Mouse (Mus musculus): ENCODE measurements around the gene Insl5. TPM values are rescaled to one million over a fixed set of nuclear protein-coding genes. Genes with fewer than 3 reads are reported as not detected.

Gene Insl5
- polyA plus RNA-seq, 1 experiment, result not detected

DNA sequence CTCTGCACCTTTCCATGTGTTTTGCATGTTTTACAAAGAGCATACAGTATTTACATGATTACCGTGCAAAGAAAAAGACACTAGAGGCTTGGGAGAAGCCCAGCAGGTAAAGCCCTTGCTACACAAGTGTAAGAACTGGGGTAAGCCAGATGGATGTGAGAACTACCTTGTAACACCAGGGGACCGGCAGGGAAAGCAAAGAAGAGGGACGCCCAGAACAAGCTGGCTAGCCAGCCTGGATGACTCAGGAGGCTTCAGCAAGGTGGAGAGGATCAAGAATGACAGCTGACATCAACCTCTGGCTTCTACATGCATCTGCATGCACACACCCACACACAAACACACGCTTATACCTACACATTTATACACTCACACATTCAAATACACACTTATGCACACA is 36.6 kb downstream of the Insl5 start:
- H3K4me3 ChIP-seq (ENCODE audit: low read depth, low read length), result no peak overlapping the region
- H3K27me3 ChIP-seq (ENCODE audit: control insufficient read depth, insufficient read depth, low read length), result no peaks in the 10 kb centered on the region
- no peak overlapping the region for H3K27ac ChIP-seq (ENCODE audit: insufficient read depth, low read depth, low read length)
- H3K4me1 ChIP-seq (ENCODE audit: control insufficient read depth, insufficient read depth, insufficient read length, low read length), result no peaks in the 10 kb centered on the region
- WGBS, result 76% methylated on average over 4 of the region's 4 CpGs
- no peaks in the 10 kb centered on the region for H3K36me3 ChIP-seq (ENCODE audit: control insufficient read depth, insufficient read depth, low read length)
- TF ChIP-seq POLR2A (IDR thresholded peaks at IDR 0.05; ENCODE audit: low read depth, low read length), result no peak
- TF ChIP-seq CTCF (IDR thresholded peaks at IDR 0.05; ENCODE audit: extremely low read depth, insufficient read length, insufficient replicate concordance, low read depth, low read length), result no peak

DNA sequence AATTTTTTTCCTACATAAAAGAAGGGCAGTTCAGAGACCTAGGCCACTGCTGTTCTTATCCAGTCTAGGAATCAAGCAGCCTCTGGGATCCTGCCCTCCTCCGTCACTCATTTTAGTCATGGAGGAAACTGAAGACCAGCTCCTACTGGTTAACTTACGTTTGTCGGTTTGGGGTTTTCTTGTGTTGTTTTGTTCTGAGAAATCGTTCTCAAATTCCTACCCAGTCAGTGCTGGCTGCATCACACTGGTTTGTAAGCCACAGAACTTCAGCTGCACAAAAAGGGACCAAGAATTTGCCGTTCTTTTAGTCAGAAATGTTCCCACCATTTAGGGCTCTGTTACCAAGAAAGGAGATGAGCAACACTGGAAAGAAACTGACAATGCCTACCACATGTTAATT is 37.3 kb downstream of the Insl5 start:
- WGBS, result 77% methylated on average over 5 of the region's 5 CpGs
- Histone ChIP-seq H3K27me3 (ENCODE audit: control insufficient read depth, insufficient read depth, low read length) (no peaks in the 10 kb centered on the region), H3K4me1 (ENCODE audit: control insufficient read depth, insufficient read depth, insufficient read length, low read length) (no peaks in the 10 kb centered on the region), H3K27ac (ENCODE audit: insufficient read depth, low read depth, low read length) (no peak overlapping the region), H3K36me3 (ENCODE audit: control insufficient read depth, insufficient read depth, low read length) (no peaks in the 10 kb centered on the region), H3K4me3 (ENCODE audit: low read depth, low read length) (no peak overlapping the region)
- TF ChIP-seq CTCF (IDR thresholded peaks at IDR 0.05; ENCODE audit: extremely low read depth, insufficient read length, insufficient replicate concordance, low read depth, low read length), result no peak
- TF ChIP-seq POLR2A (IDR thresholded peaks at IDR 0.05; ENCODE audit: low read depth, low read length), result no peak

DNA sequence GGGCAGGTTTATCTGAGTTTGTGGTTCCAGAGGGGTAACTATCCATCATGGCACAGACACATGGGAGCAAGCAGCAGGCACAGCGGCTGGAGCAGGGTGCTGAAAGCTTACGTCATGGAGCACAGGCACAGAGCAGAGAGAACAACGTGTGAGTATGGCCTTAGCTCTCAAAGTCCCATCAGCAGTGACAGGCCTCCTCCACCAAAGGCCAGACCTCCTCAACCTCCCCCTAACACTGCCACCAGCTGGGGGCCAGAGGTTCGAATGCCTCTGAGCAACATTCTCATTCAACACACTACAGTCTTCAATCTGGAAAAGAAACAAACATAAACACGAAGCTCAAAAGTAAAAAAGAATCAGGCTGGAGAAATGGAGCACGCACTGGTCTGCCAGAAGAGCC is 38.1 kb downstream of the Insl5 start:
- WGBS, result 77% methylated on average over 6 of the region's 6 CpGs
- no peak for TF ChIP-seq POLR2A (IDR thresholded peaks at IDR 0.05; ENCODE audit: low read depth, low read length)
- no peak for TF ChIP-seq CTCF (IDR thresholded peaks at IDR 0.05; ENCODE audit: extremely low read depth, insufficient read length, insufficient replicate concordance, low read depth, low read length)
- Histone ChIP-seq H3K4me1 (ENCODE audit: control insufficient read depth, insufficient read depth, insufficient read length, low read length) (no peaks in the 10 kb centered on the region), H3K27ac (ENCODE audit: insufficient read depth, low read depth, low read length) (no peak overlapping the region), H3K36me3 (ENCODE audit: control insufficient read depth, insufficient read depth, low read length) (no peaks in the 10 kb centered on the region), H3K27me3 (ENCODE audit: control insufficient read depth, insufficient read depth, low read length) (no peaks in the 10 kb centered on the region), H3K4me3 (ENCODE audit: low read depth, low read length) (no peak overlapping the region)

DNA sequence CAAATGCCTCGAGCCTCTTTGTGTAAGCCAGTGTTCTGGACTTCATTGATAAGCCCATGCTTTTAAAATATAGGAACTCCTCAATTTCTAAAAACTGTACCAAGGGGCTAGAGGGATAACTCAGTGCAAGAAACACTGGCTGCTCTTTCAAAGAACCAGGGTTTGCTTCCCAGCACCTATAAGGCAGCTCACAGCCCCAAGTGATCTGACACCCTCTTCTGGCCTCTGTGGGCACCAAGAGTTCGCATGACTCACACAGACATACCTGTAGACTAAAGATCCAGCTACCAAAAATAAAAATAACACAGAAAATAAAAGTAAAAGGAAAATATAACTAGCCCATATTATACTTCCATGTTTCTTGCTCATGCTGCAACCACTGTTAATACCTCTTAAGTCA is 38.9 kb downstream of the Insl5 start:
- no peak for TF ChIP-seq POLR2A (IDR thresholded peaks at IDR 0.05; ENCODE audit: low read depth, low read length)
- no peak for TF ChIP-seq CTCF (IDR thresholded peaks at IDR 0.05; ENCODE audit: extremely low read depth, insufficient read length, insufficient replicate concordance, low read depth, low read length)
- Histone ChIP-seq H3K27me3 (ENCODE audit: control insufficient read depth, insufficient read depth, low read length) (no peaks in the 10 kb centered on the region), H3K36me3 (ENCODE audit: control insufficient read depth, insufficient read depth, low read length) (no peaks in the 10 kb centered on the region), H3K4me3 (ENCODE audit: low read depth, low read length) (no peak overlapping the region), H3K27ac (ENCODE audit: insufficient read depth, low read depth, low read length) (no peak overlapping the region), H3K4me1 (ENCODE audit: control insufficient read depth, insufficient read depth, insufficient read length, low read length) (no peaks in the 10 kb centered on the region)
- WGBS, result 62% methylated on average over 2 of the region's 2 CpGs

DNA sequence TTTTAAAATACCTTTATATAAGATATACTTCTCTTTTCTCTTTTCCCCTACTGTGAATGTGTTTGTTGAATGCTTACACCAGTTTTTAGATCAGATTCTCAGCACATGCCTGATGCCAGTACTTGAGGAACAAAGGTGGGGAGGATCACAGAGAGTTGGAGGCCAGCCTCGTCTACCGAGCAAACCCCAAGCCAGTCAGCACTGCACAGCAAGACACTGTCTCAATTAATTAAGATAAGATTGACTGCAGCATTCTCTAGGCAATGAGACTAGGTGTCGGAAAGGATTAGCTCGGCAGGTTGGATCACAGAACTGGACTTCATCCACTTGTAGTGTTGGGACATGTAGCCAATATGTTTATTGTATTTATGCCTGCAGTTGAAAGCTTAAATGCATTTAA is 39.3 kb downstream of the Insl5 start:
- WGBS, result 71% methylated on average over 4 of the region's 4 CpGs
- Histone ChIP-seq H3K36me3 (ENCODE audit: control insufficient read depth, insufficient read depth, low read length) (no peaks in the 10 kb centered on the region), H3K27me3 (ENCODE audit: control insufficient read depth, insufficient read depth, low read length) (no peaks in the 10 kb centered on the region), H3K4me3 (ENCODE audit: low read depth, low read length) (no peak overlapping the region), H3K27ac (ENCODE audit: insufficient read depth, low read depth, low read length) (no peak overlapping the region), H3K4me1 (ENCODE audit: control insufficient read depth, insufficient read depth, insufficient read length, low read length) (no peaks in the 10 kb centered on the region)
- TF ChIP-seq POLR2A (IDR thresholded peaks at IDR 0.05; ENCODE audit: low read depth, low read length), result no peak
- TF ChIP-seq CTCF (IDR thresholded peaks at IDR 0.05; ENCODE audit: extremely low read depth, insufficient read length, insufficient replicate concordance, low read depth, low read length), result no peak

DNA sequence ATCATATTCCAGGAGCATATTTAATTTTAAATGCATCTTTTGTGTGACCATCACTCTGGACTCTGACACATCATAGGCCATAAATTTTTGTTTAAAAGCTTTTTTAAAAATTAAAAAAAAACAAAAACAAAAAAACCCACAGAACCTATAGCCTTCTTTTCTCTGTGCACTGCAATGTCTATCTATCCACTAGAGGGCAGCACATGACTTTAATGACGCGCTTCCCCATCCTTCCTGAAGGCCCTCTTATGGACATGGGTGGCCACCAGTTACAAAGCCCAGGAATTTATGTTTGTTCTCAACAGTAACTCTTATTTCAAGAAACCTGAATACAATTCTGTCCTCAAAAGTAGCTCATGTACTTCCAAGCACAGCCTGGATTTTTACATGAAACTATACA is 39.7 kb downstream of the Insl5 start:
- Histone ChIP-seq H3K36me3 (ENCODE audit: control insufficient read depth, insufficient read depth, low read length) (no peaks in the 10 kb centered on the region), H3K27me3 (ENCODE audit: control insufficient read depth, insufficient read depth, low read length) (no peaks in the 10 kb centered on the region), H3K4me1 (ENCODE audit: control insufficient read depth, insufficient read depth, insufficient read length, low read length) (no peaks in the 10 kb centered on the region), H3K27ac (ENCODE audit: insufficient read depth, low read depth, low read length) (no peak overlapping the region), H3K4me3 (ENCODE audit: low read depth, low read length) (no peak overlapping the region)
- 3% methylated on average over 2 of the region's 2 CpGs for WGBS
- TF ChIP-seq CTCF (IDR thresholded peaks at IDR 0.05; ENCODE audit: extremely low read depth, insufficient read length, insufficient replicate concordance, low read depth, low read length), result peak; percentile 57; the same call in 1 of the 2 replicates
- TF ChIP-seq POLR2A (IDR thresholded peaks at IDR 0.05; ENCODE audit: low read depth, low read length), result no peak

DNA sequence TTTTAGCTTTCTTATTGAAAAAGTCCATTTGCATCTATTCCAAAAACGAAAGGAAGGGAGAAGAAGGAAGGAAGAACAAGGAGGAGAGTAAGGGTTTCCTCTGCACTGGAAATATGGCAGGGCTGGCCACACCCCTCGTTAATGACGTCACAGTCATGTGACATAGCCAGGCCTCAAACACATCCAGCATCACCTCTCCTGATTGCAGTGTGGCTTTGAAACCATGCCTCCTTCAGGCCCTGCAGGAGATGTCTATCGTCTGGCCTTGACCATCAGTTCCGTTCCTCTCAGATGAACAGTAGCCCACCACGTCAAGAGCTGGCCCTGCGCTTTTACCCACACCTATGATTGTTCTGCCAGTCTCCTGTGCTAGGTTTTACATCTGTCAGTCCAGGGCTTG is 40.5 kb downstream of the Insl5 start:
- H3K36me3 ChIP-seq (ENCODE audit: control insufficient read depth, insufficient read depth, low read length), result no peaks in the 10 kb centered on the region
- H3K4me3 ChIP-seq (ENCODE audit: low read depth, low read length), result no peak overlapping the region
- no peaks in the 10 kb centered on the region for H3K27me3 ChIP-seq (ENCODE audit: control insufficient read depth, insufficient read depth, low read length)
- no peak overlapping the region for H3K27ac ChIP-seq (ENCODE audit: insufficient read depth, low read depth, low read length)
- WGBS, result 70% methylated on average over 7 of the region's 7 CpGs
- no peaks in the 10 kb centered on the region for H3K4me1 ChIP-seq (ENCODE audit: control insufficient read depth, insufficient read depth, insufficient read length, low read length)
- no peak for TF ChIP-seq CTCF (IDR thresholded peaks at IDR 0.05; ENCODE audit: extremely low read depth, insufficient read length, insufficient replicate concordance, low read depth, low read length)

DNA sequence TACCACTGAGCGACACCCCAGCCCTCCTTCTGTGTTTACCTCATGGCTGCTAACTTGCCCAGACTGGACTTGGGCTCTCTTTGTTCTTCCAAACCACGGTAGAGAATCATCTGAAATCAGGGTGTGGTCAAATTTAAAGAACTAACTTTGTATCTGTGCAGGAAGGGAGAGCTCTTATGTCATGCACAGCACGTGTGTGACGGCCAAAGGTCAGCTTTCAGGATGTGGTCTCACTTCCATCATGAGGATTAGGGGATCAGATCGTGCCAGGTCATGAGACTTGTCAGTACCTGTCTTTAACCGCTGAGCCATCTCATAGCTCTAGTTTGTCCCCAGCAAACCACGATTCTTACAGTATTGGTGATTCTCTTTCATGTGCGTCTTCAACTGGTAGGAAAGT is 44.9 kb downstream of the Insl5 start:
- Histone ChIP-seq H3K27me3 (ENCODE audit: control insufficient read depth, insufficient read depth, low read length) (peaks cover 11% of the 10 kb centered on the region; the same call in 1 of the 2 replicates), H3K27ac (ENCODE audit: insufficient read depth, low read depth, low read length) (no peak overlapping the region), H3K4me1 (ENCODE audit: control insufficient read depth, insufficient read depth, insufficient read length, low read length) (0 out of 2 replicates have a peak, but pooled peaks cover 2% of the 10 kb centered on the region), H3K4me3 (ENCODE audit: low read depth, low read length) (no peak overlapping the region), H3K36me3 (ENCODE audit: control insufficient read depth, insufficient read depth, low read length) (no peaks in the 10 kb centered on the region)
- TF ChIP-seq CTCF (IDR thresholded peaks at IDR 0.05; ENCODE audit: extremely low read depth, insufficient read length, insufficient replicate concordance, low read depth, low read length) (no peak), POLR2A (IDR thresholded peaks at IDR 0.05; ENCODE audit: low read depth, low read length) (no peak)
- 63% methylated on average over 8 of the region's 8 CpGs for WGBS

Data from small intestine, adult 2 months (tissue).